Mouse (Mus musculus) liver, embryonic 14.5 days (tissue): ENCODE results near the gene Nacc2. TPM values are rescaled to one million over a fixed set of nuclear protein-coding genes. Genes with fewer than 3 reads are reported as not detected.

Experiments
- ATAC-seq: fragments of 200-750 bp; cut with Nextera tagmentation; 2 replicates; pipeline ENCODE4 v1.8.0; 2017; ENCODE audit warnings: moderate number of reproducible peaks, mild to moderate bottlenecking, moderate library complexity; ENCODE audit not compliant: insufficient read depth
- DNase-seq, 3 experiments: peaks; one replicate each; pipeline ENCODE4 v3.0.0-alpha.2; 2012 to 2013; ENCODE audit warnings: low read depth in 3 of 3, low spot score in 3 of 3
- H3K27ac ChIP-seq: fragments of 300-500 bp; sonication (generic); 2 replicates; pipeline ENCODE4 v1.5.1; 2014; ENCODE audit warnings: moderate library complexity, mild to moderate bottlenecking, control low read depth, inconsistent platforms
- H3K27me3 ChIP-seq: fragments of 300-500 bp; sonication (generic); 2 replicates; pipeline ENCODE4 v1.6.1; 2014; ENCODE audit warnings: mild to moderate bottlenecking, low read length, moderate library complexity; ENCODE audit not compliant: control insufficient read depth, insufficient read depth
- H3K36me3 ChIP-seq: fragments of 300-500 bp; sonication (generic); replicated peaks from 2 replicates; pipeline ENCODE4 v1.6.1; 2014; ENCODE audit warnings: low read depth; ENCODE audit not compliant: control insufficient read depth, insufficient read depth
- H3K4me1 ChIP-seq, 2 experiments: fragments of 200-500 bp in 1 of 2; fragments of 300-500 bp in 1 of 2; sonication (generic) in 1 of 2; replicated peaks; 2 replicates each; pipeline ENCODE4 v1.6.1; 2012 to 2014; ENCODE audit warnings: antibody characterized with exemption in 1 of 2, inconsistent platforms in 1 of 2, low read length in 1 of 2; ENCODE audit not compliant: control insufficient read depth in 2 of 2, insufficient read depth in 2 of 2
- H3K4me2 ChIP-seq: fragments of 300-500 bp; sonication (generic); 2 replicates; pipeline ENCODE4 v1.6.1; 2014; ENCODE audit warnings: low read depth, mild to moderate bottlenecking, control low read depth, moderate library complexity
- H3K4me3 ChIP-seq, 2 experiments: fragments of 200-500 bp in 1 of 2; fragments of 300-500 bp in 1 of 2; sonication (generic) in 1 of 2; 2 replicates each; pipeline ENCODE4 v1.5.1; 2012 to 2014; ENCODE audit warnings: low read depth in 2 of 2, low read length in 2 of 2, mild to moderate bottlenecking in 2 of 2, control low read depth in 1 of 2, inconsistent platforms in 1 of 2, moderate library complexity in 1 of 2; ENCODE audit not compliant: insufficient read depth in 1 of 2
- H3K9ac ChIP-seq: fragments of 300-500 bp; sonication (generic); replicated peaks from 2 replicates; pipeline ENCODE4 v1.6.1; 2014; ENCODE audit warnings: mild to moderate bottlenecking, control low read depth, moderate library complexity
- H3K9me3 ChIP-seq: fragments of 300-500 bp; sonication (generic); 2 replicates; pipeline ENCODE4 v1.6.1; 2016; ENCODE audit warnings: low read length, mixed read lengths; ENCODE audit not compliant: control insufficient read depth
- CTCF ChIP-seq: IDR thresholded peaks from 2 replicates; pipeline ENCODE4 v1.5.1; 2016; ENCODE audit warnings: antibody characterized with exemption, low read depth, control low read depth
- EP300 ChIP-seq: IDR thresholded peaks from 2 replicates; pipeline ENCODE4 v1.6.1; 2016; ENCODE audit warnings: antibody characterized with exemption, low read depth
- WGBS: fragments of 180-500 bp; shearing (Covaris S2); extraction: QIAGEN DNeasy Blood & Tissue Kit; methylation state at CpG from one replicate; pipeline ENCODE4 v1.1.7; 2014; ENCODE audit not compliant: insufficient replicate concordance; 5-methylcytosine and 5-hydroxymethylcytosine counted together
- polyA plus RNA-seq, 2 experiments: library from polyadenylated mRNA; depleted of rRNA in 1 of 2; stranded (reverse) in 1 of 2; unstranded in 1 of 2; fragments of >200 nt; fragmentation: Nextera tagmentation in 1 of 2; extraction: Ambion mirVana in 1 of 2; gene quantifications; 2 replicates each; pipeline versions ENCODE4 v1.2.1 to v1.2.3; 2012 to 2014

Gene Nacc2
- polyA plus RNA-seq, 2 experiments: 1.4 to 2.4 TPM

GRCm38 (mm10) chr2:26139545-26140206 is 16.7 kb upstream of the Nacc2 start:
- peak in 2 of 3 experiments; percentile 36 to 43 for DNase-seq

GRCm38 (mm10) chr2:26139034-26139544 is 16.1 kb upstream of the Nacc2 start:
- no peaks in the 10 kb centered on the region for H3K9me3 ChIP-seq
- TF ChIP-seq CTCF: no peak
- TF ChIP-seq EP300: no peak
- no peak for DNase-seq
- peak overlapping the region; percentile 79 for H3K27ac ChIP-seq
- peak overlapping the region; percentile 86 for H3K4me2 ChIP-seq
- WGBS: 24% methylated on average over 7 of the region's 7 CpGs
- peaks cover 6% of the 10 kb centered on the region; the same call in 1 of the 2 replicates for H3K36me3 ChIP-seq
- peaks cover 5 to 25% of the 10 kb centered on the region in 2 experiments for H3K4me1 ChIP-seq
- no peaks in the 10 kb centered on the region for H3K27me3 ChIP-seq
- no peak for ATAC-seq
- H3K4me3 ChIP-seq: peak overlapping the region; percentile 79 to 90
- H3K9ac ChIP-seq: peak overlapping the region; percentile 88

More at GRCm38 (mm10) chr2:26139545-26140206, 16.7 kb upstream of the Nacc2 start:
- ATAC-seq: peak; percentile 73
- Histone ChIP-seq H3K27ac (peak overlapping the region; percentile 79), H3K4me1 (peaks cover 5 to 25% of the 10 kb centered on the region in 2 experiments), H3K27me3 (no peaks in the 10 kb centered on the region), H3K36me3 (peaks cover 6% of the 10 kb centered on the region; the same call in 1 of the 2 replicates), H3K4me2 (peak overlapping the region; percentile 86), H3K9me3 (no peaks in the 10 kb centered on the region), H3K9ac (peak overlapping the region; percentile 88), H3K4me3 (peak overlapping the region; percentile 79 to 90)
- under 1% methylated on average over 56 of the region's 60 CpGs for WGBS
- 0 out of 2 replicates have a peak, but pooled peaks have one; percentile 2 for TF ChIP-seq CTCF
- no peak for TF ChIP-seq EP300

GRCm38 (mm10) chr2:26138252-26139033 is 15.4 kb upstream of the Nacc2 start:
- no peaks in the 10 kb centered on the region for H3K27me3 ChIP-seq
- TF ChIP-seq EP300: no peak
- H3K36me3 ChIP-seq: peaks cover 6% of the 10 kb centered on the region; the same call in 1 of the 2 replicates
- peak overlapping the region; percentile 88 for H3K9ac ChIP-seq
- peak overlapping the region; percentile 79 for H3K27ac ChIP-seq
- DNase-seq (peak; percentile 58 to 69 (median 67)), ATAC-seq (peak; percentile 44)
- H3K4me2 ChIP-seq: peak overlapping the region; percentile 86
- H3K4me1 ChIP-seq: peaks cover 8 to 27% of the 10 kb centered on the region in 2 experiments
- H3K4me3 ChIP-seq: peak overlapping the region; percentile 79 to 90
- no peaks in the 10 kb centered on the region for H3K9me3 ChIP-seq
- 37% methylated on average over 31 of the region's 31 CpGs for WGBS

- Histone ChIP-seq H3K4me1 (peaks cover 17 to 31% of the 10 kb centered on the region in 2 experiments), H3K27me3 (no peaks in the 10 kb centered on the region), H3K36me3 (peaks cover 6% of the 10 kb centered on the region; the same call in 1 of the 2 replicates), H3K27ac (no peak overlapping the region), H3K4me3 (no peak overlapping the region), H3K4me2 (no peak overlapping the region), H3K9ac (no peak overlapping the region), H3K9me3 (no peaks in the 10 kb centered on the region)
- DNase-seq (no peak), ATAC-seq (no peak)
- WGBS: 71% methylated on average over 2 of the region's 2 CpGs
- TF ChIP-seq EP300 (no peak), CTCF (no peak)
These were observed 11.6 kb upstream of the Nacc2 start for GRCm38 (mm10) chr2:26134591-26134990.
